Mouse (Mus musculus) thymus, adult 2 months (tissue): ENCODE results near the gene Cyp3a57. TPM values are rescaled to one million over a fixed set of nuclear protein-coding genes. Genes with fewer than 3 reads are reported as not detected.
"Not testable (repeated sequence)": the region's sequence is repeated elsewhere in the genome, so short reads cannot be mapped to it uniquely, and the experiment has no call there.

Source experiments
- DNase-seq: peaks from one replicate; pipeline ENCODE4 v3.0.0; 2021
- H3K27ac ChIP-seq: fragments of 200-500 bp; 2 replicates; pipeline ENCODE4 v1.5.1; 2012; ENCODE audit warnings: low read length, control low read depth; ENCODE audit not compliant: control insufficient read depth, insufficient read depth
- H3K27me3 ChIP-seq: fragments of 200-500 bp; 2 replicates; pipeline ENCODE4 v1.6.1; 2012; ENCODE audit warnings: mild to moderate bottlenecking, low read length, moderate library complexity, mixed read lengths; ENCODE audit not compliant: control insufficient read depth, insufficient read depth
- H3K36me3 ChIP-seq: fragments of 200-500 bp; 2 replicates; pipeline ENCODE4 v1.6.1; 2012; ENCODE audit warnings: mild to moderate bottlenecking, low read length, moderate library complexity; ENCODE audit not compliant: control insufficient read depth, insufficient read depth
- H3K4me1 ChIP-seq: fragments of 200-500 bp; replicated peaks from 2 replicates; pipeline ENCODE4 v1.6.1; 2012; ENCODE audit warnings: low read length; ENCODE audit not compliant: control insufficient read depth, insufficient read depth
- H3K4me3 ChIP-seq: fragments of 200-500 bp; 2 replicates; pipeline ENCODE4 v1.5.1; 2012; ENCODE audit warnings: mild to moderate bottlenecking, low read length, control low read depth, moderate library complexity; ENCODE audit not compliant: control insufficient read depth, insufficient read depth
- CTCF ChIP-seq: fragments of 200-500 bp; IDR thresholded peaks from 2 replicates; pipeline ENCODE4 v1.5.1; 2012; ENCODE audit warnings: mild to moderate bottlenecking, control low read depth, low read length, moderate library complexity, borderline replicate concordance; ENCODE audit not compliant: control insufficient read depth, poor library complexity, insufficient read depth; ENCODE audit errors: extremely low read depth
- POLR2A ChIP-seq: fragments of 200-500 bp; IDR thresholded peaks from 2 replicates; pipeline ENCODE4 v1.6.1; 2012; ENCODE audit warnings: mild to moderate bottlenecking, low read length, control low read depth, moderate library complexity; ENCODE audit not compliant: control insufficient read depth, poor library complexity, insufficient read depth; ENCODE audit errors: extremely low read depth
- WGBS: fragments of 180-500 bp; shearing (Covaris S2); methylation state at CpG from one replicate; pipeline ENCODE4 v1.1.7; 2018; 5-methylcytosine and 5-hydroxymethylcytosine counted together
- polyA plus RNA-seq: library from polyadenylated mRNA; depleted of rRNA; stranded (reverse); fragments of >200 nt; gene quantifications from 2 replicates; pipeline ENCODE4 v1.2.3, GENCODE M21; 2012; rRNA removed

The Cyp3a57 gene
- polyA plus RNA-seq: not detected in 2 replicates

- H3K4me3 ChIP-seq: no peak within 1 kb of the TSS
- WGBS: 67% methylated on average over 1 of the region's 1 CpGs
- no peaks in the 10 kb centered on the region for H3K4me1 ChIP-seq
- no peaks in the 10 kb centered on the region for H3K27me3 ChIP-seq
- no peak for DNase-seq
- H3K27ac ChIP-seq: no peak within 1 kb of the TSS
- TF ChIP-seq CTCF (no peak), POLR2A (no peak)
- no peaks in the 10 kb centered on the region for H3K36me3 ChIP-seq
Measured at GRCm38 (mm10) chr5:145344941-145345340, at the start of gene Cyp3a57. Cyp3a57 (plus strand) TSS chr5:145345279.

- TF ChIP-seq POLR2A (no peak), CTCF (no peak)
- no peaks in the 10 kb centered on the region for H3K27me3 ChIP-seq
- no peaks in the 10 kb centered on the region for H3K36me3 ChIP-seq
- H3K27ac ChIP-seq: no peak overlapping the region
- DNase-seq: no peak
- H3K4me1 ChIP-seq: no peaks in the 10 kb centered on the region
- no peak overlapping the region for H3K4me3 ChIP-seq
Measured at GRCm38 (mm10) chr5:145300469-145300868, 44.6 kb upstream of the Cyp3a57 start.

- DNase-seq, H3K27ac ChIP-seq, H3K4me3 ChIP-seq, H3K27me3 ChIP-seq, H3K36me3 ChIP-seq, H3K4me1 ChIP-seq: not testable (repeated sequence)
- 81% methylated on average over 4 of the region's 4 CpGs for WGBS
Measured at GRCm38 (mm10) chr5:145301796-145302195, 43.3 kb upstream of the Cyp3a57 start.

GRCm38 (mm10) chr5:145302424-145302823 lies 42.7 kb upstream of the Cyp3a57 start:
- DNase-seq: no peak
- no peak overlapping the region for H3K4me3 ChIP-seq
- no peak overlapping the region for H3K27ac ChIP-seq
- no peaks in the 10 kb centered on the region for H3K4me1 ChIP-seq
- TF ChIP-seq CTCF: no peak
- no peak for TF ChIP-seq POLR2A
- WGBS: 82% methylated on average over 1 of the region's 1 CpGs
- no peaks in the 10 kb centered on the region for H3K36me3 ChIP-seq
- H3K27me3 ChIP-seq: no peaks in the 10 kb centered on the region

- H3K27ac ChIP-seq, H3K27me3 ChIP-seq, H3K4me1 ChIP-seq, H3K36me3 ChIP-seq, H3K4me3 ChIP-seq, DNase-seq: not testable (repeated sequence)
- WGBS: 94% methylated on average over 4 of the region's 4 CpGs
Measured at GRCm38 (mm10) chr5:145306953-145307352, 38.1 kb upstream of the Cyp3a57 start.

- not testable (repeated sequence) for H3K36me3 ChIP-seq, H3K4me3 ChIP-seq, H3K27ac ChIP-seq, DNase-seq, H3K27me3 ChIP-seq, H3K4me1 ChIP-seq
- 85% methylated on average over 3 of the region's 3 CpGs for WGBS
Measured at GRCm38 (mm10) chr5:145307811-145308210, 37.3 kb upstream of the Cyp3a57 start.

DNA sequence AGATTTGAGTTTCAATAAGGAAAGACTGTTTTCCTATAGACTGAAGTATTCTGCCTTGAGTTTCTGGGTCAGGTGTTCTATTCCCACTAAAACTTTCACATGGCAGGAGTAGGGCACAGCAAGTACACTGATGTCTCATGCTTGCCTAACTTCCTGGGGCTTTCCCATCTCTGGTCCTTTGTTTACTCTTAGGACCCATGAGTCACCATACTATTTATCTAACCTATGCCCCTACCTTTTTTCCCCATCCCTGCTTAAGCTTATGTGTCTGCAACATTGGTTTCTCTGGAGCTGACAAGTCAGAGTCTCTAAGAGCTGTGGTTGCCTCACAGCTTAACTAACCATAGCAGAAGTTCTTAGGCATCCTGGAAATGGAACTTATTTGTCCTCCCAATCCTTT lies 31.2 kb upstream of the Cyp3a57 start:
- DNase-seq: no peak
- H3K27me3 ChIP-seq: no peaks in the 10 kb centered on the region
- no peak for TF ChIP-seq CTCF
- TF ChIP-seq POLR2A: no peak
- H3K4me1 ChIP-seq: no peaks in the 10 kb centered on the region
- H3K36me3 ChIP-seq: no peaks in the 10 kb centered on the region
- H3K4me3 ChIP-seq: no peak overlapping the region
- no peak overlapping the region for H3K27ac ChIP-seq
